Mouse (Mus musculus): ENCODE measurements around the gene Ccdc13. TPM values are rescaled to one million over a fixed set of nuclear protein-coding genes. Genes with fewer than 3 reads are reported as not detected.

Gene Ccdc13
- total and polyA plus RNA-seq, 3 experiments: 0.25 TPM; not detected in 2

- dilution Hi-C loops (cut with MboI; ENCODE audit: extremely low pct_ligation_motif_present, extremely low pct_unique_long_range_greater_than_20kb, low sequenced_read_pairs): no loop called here
Observed at GRCm38 (mm10) chr9:121784801-121785200, 54.5 kb downstream of the Ccdc13 start.

GRCm38 (mm10) chr9:121778066-121778624 lies 61.1 kb downstream of the Ccdc13 start:
- H3K4me1 ChIP-seq (ENCODE audit: control insufficient read depth in 1 of 2, insufficient read depth in 2 of 2): no peaks in the 10 kb centered on the region
- DNase-seq (ENCODE audit: extremely low read depth): no peak
- no peak overlapping the region for H3K4me3 ChIP-seq (replicated peaks in 1 of 3; ENCODE audit: low read depth in 2 of 3, low read length in 2 of 3, poor library complexity in 1 of 3)
- no peaks in the 10 kb centered on the region for H3K36me3 ChIP-seq (replicated peaks in 1 of 2; ENCODE audit: control insufficient read depth in 1 of 2, insufficient read depth in 1 of 2, low read length in 1 of 2)
- peaks cover 3% of the 10 kb centered on the region for H3K9me3 ChIP-seq (replicated peaks; ENCODE audit: low read length)
- H3K4me2 ChIP-seq (ENCODE audit: insufficient read depth, low read depth, poor library complexity, severe bottlenecking): no peak overlapping the region
- H3K9ac ChIP-seq (ENCODE audit: insufficient read depth, low read depth): no peak overlapping the region
- TF ChIP-seq ZMIZ1 (IDR thresholded peaks at IDR 0.05; ENCODE audit: low read depth, low read length) (no peak), POLR2AphosphoS2 (IDR thresholded peaks at IDR 0.05; ENCODE audit: low read depth, low read length) (no peak), PAX5 (IDR thresholded peaks at IDR 0.05; ENCODE audit: low read length) (no peak), SIN3A (IDR thresholded peaks at IDR 0.05; ENCODE audit: low read length) (no peak), MYC (IDR thresholded peaks at IDR 0.05; ENCODE audit: low read depth, low read length) (no peak), TCF12 (IDR thresholded peaks at IDR 0.05; ENCODE audit: low read depth, low read length) (no peak), EP300 (IDR thresholded peaks at IDR 0.05; ENCODE audit: low read length) (no peak), ZC3H11A (IDR thresholded peaks at IDR 0.05; ENCODE audit: low read depth, low read length) (no peak), CTCF (conservative IDR thresholded peaks at IDR 0.05 in 1 of 2, IDR thresholded peaks at IDR 0.05 in 1 of 2; ENCODE audit: low read depth in 2 of 2, low read length in 2 of 2) (no peak)
- in situ Hi-C loops (cut with MboI; ENCODE audit: low pct_ligation_motif_present, low pct_unique_long_range_greater_than_20kb, low sequenced_read_pairs) (no loop called here), dilution Hi-C loops (cut with MboI; ENCODE audit: extremely low pct_ligation_motif_present, extremely low pct_unique_long_range_greater_than_20kb, low sequenced_read_pairs) (no loop called here)
- no peak overlapping the region for H3K27ac ChIP-seq (ENCODE audit: insufficient read depth, low read depth)
- peaks cover 30% of the 10 kb centered on the region for H3K27me3 ChIP-seq (replicated peaks)
- no peaks in the 10 kb centered on the region for H3K79me2 ChIP-seq (replicated peaks; ENCODE audit: control insufficient read depth, extremely low read depth, insufficient read depth, poor library complexity, severe bottlenecking)

More at GRCm38 (mm10) chr9:121784801-121785200, 54.5 kb downstream of the Ccdc13 start:
- Histone ChIP-seq H3K36me3 (replicated peaks in 1 of 2; ENCODE audit: control insufficient read depth in 1 of 2, insufficient read depth in 1 of 2, low read length in 1 of 2) (no peaks in the 10 kb centered on the region), H3K79me2 (replicated peaks; ENCODE audit: control insufficient read depth, extremely low read depth, insufficient read depth, poor library complexity, severe bottlenecking) (no peaks in the 10 kb centered on the region), H3K27me3 (replicated peaks) (peaks cover 84% of the 10 kb centered on the region), H3K4me2 (ENCODE audit: insufficient read depth, low read depth, poor library complexity, severe bottlenecking) (no peak overlapping the region), H3K4me1 (ENCODE audit: control insufficient read depth in 1 of 2, insufficient read depth in 2 of 2) (peaks cover 0 to 4% of the 10 kb centered on the region in 2 experiments; a peak in 1 of 4 replicates), H3K4me3 (replicated peaks in 1 of 3; ENCODE audit: low read depth in 2 of 3, low read length in 2 of 3, poor library complexity in 1 of 3) (no peak overlapping the region), H3K9me3 (replicated peaks; ENCODE audit: low read length) (no peaks in the 10 kb centered on the region), H3K9ac (ENCODE audit: insufficient read depth, low read depth) (no peak overlapping the region), H3K27ac (ENCODE audit: insufficient read depth, low read depth) (no peak overlapping the region)
- in situ Hi-C loops (cut with MboI; ENCODE audit: low pct_ligation_motif_present, low pct_unique_long_range_greater_than_20kb, low sequenced_read_pairs): no loop called here
- no peak for DNase-seq (ENCODE audit: extremely low read depth)
- TF ChIP-seq IRF4 (IDR thresholded peaks at IDR 0.05; ENCODE audit: low read depth, low read length) (no peak), CHD1 (IDR thresholded peaks at IDR 0.05; ENCODE audit: low read depth, low read length) (no peak), JUND (conservative IDR thresholded peaks at IDR 0.05; ENCODE audit: low read depth, low read length) (no peak), ZMIZ1 (IDR thresholded peaks at IDR 0.05; ENCODE audit: low read depth, low read length) (no peak), HCFC1 (IDR thresholded peaks at IDR 0.05; ENCODE audit: low read depth, low read length) (no peak), CHD2 (IDR thresholded peaks at IDR 0.05; ENCODE audit: low read length) (no peak), UBTF (IDR thresholded peaks at IDR 0.05; ENCODE audit: low read depth, low read length) (no peak), MEF2A (IDR thresholded peaks at IDR 0.05; ENCODE audit: borderline replicate concordance, low read depth, low read length) (no peak), ZC3H11A (IDR thresholded peaks at IDR 0.05; ENCODE audit: low read depth, low read length) (no peak), TCF12 (IDR thresholded peaks at IDR 0.05; ENCODE audit: low read depth, low read length) (no peak)
